Mouse (Mus musculus): Measurements from ENCODE around the gene Nos1ap.

Gene Nos1ap

GRCm38 (mm10) chr1:170501556-170501955 is 88.1 kb downstream of the Nos1ap start:
- no peak for DNase-seq (ENCODE audit: low spot score)

DNA sequence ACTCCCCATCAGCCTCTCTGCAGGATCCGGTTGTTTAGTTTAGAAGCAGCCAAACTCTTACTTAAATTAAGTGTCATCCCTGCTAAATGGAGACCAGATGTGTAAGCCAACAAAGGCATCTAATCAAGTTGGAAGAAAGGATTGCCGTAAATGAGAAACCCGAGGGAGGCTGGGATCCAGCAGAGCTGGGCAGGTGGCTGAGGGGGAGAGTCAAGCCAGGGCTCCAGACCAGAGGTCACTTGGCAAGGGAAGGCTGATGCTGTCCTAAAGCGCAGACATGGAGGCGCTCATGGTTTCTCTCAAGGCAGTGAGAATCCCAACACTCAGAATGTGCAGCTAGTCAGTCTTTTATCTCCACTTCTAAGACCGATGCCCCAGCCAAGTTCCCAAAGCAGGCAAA is 89.8 kb downstream of the Nos1ap start:
- DNase-seq (ENCODE audit: low spot score): no peak

- DNase-seq (ENCODE audit: low spot score): no peak
These were observed 90.2 kb downstream of the Nos1ap start for GRCm38 (mm10) chr1:170499466-170499865.

GRCm38 (mm10) chr1:170498645-170499044 is 91.0 kb downstream of the Nos1ap start:
- DNase-seq (ENCODE audit: low spot score): no peak

DNA sequence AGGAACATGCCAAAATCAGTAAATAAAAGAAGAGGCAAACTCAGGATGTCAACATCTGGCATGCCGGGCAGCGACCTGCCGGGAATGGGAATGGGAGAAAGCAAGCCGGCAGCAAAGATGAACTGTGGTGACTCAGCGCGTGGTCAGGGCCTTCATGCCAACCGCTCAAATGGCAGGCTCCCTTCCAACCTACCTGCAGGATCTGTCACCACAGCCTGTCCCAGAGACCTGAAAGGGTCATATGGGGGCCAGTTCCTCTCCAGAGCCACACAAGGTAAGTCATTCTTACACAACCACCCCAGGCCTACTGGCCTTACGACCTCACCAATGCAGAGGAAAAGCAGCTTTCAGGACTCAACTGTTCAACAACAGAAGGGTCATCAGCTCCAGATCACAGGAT is 93.4 kb downstream of the Nos1ap start:
- DNase-seq (ENCODE audit: low spot score): no peak

DNA sequence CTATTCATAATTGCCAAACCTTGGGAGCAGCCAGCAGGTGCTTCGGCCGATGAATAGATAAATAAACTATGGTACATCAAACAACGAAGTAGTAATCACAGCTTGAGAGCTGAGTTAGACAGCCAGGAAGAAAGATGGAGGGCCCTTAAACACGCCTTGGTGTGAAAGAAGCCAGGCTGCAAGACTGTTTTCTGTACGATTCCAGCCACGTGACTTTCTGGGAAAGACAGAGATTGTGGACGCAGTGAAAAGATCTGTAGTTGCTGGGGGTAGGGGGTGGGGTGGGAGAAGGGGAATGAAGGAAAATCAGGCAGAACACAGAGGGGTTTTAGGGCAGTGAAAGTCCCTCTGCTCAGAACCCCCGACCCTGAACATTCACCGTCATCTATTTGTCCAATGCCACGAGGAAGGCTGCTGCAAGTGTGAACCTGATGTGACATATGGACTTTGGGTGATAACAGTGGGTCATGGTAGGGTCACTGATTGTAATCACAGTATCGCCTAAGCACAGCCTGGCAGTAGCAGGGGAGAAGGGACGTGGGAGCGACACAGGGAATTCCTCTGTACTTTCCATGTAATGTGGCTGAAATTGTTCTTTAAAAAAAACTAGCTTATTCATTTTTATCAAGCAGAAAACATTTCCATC is 94.0 kb downstream of the Nos1ap start:
- DNase-seq (ENCODE audit: low spot score): no peak

- no peak for DNase-seq (ENCODE audit: low spot score)
These were observed 97.1 kb downstream of the Nos1ap start for GRCm38 (mm10) chr1:170492527-170492926.

- no peak for DNase-seq (ENCODE audit: low spot score)
These were observed 97.6 kb downstream of the Nos1ap start for GRCm38 (mm10) chr1:170492027-170492426.

GRCm38 (mm10) chr1:170489936-170490335 is 99.7 kb downstream of the Nos1ap start:
- DNase-seq (ENCODE audit: low spot score): no peak

DNA sequence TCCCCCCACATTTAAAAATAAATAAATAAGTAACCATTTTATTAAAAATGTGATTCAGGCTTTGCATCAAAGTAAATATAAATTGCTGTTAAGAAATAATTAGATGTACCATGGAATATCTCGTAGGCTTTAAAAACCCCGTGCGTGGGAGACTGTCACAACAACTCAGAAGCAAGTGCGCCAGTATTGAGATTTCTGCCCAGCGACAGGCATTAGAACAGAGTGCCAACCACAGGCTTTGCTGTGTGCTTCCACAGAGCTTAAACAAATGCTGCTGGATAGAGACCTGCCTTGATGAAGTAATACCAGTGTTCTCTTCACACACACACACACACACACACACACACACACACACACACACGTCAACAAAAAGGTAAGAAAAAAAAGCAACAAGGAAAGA is 100.2 kb downstream of the Nos1ap start:
- no peak for DNase-seq (ENCODE audit: low spot score)

DNA sequence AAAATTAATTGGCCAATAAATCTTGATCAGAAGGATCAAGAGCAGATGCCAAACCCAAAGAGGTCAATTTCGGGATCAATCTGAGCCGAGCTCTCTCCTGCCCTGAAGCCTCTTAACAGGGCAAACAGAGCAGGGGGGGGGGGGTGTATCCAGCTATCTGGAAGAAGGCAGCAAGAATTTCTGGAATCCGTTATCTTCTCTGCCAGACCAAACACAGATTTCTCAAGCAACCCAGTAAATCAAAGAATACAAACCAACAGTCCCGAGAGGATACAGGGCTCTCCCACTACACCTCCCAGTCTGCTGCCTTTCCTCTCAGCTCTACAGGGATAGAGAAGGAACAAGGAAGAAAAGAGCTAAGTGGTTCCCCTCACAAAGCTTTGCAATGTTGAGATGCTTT is 104.5 kb downstream of the Nos1ap start:
- DNase-seq (ENCODE audit: low spot score): no peak

DNA sequence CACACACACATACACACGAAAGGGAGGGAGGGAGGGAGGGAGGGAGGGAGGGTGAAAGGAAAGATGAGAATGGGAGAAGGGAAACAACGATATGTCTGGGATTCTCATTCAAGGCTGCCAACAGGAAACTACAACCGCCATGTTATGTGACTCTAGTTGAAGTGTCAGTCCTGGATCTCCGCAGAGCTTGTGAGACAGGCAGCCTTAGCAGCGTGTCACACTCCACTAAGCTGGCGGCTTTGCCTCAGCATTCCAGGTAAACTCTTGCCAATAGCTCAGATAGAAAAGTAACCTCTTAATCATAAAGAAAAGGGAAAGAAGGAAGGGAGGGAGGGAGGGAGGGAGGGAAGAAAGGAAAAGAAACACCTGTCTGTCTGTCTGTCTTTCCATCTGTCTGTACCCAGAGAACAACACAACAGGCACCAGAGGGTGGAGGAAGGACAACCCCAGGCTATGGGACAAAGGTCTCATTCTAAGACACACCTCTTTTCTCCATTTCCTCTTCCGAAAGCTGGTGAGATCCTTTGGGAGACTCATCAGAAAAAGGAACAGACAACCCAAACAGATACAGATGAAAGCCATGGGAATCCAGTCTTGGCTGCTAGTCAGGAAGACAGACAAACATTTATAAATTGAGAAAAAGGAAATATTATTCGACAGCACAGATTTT is 107.3 kb downstream of the Nos1ap start:
- DNase-seq (ENCODE audit: low spot score): no peak

DNA sequence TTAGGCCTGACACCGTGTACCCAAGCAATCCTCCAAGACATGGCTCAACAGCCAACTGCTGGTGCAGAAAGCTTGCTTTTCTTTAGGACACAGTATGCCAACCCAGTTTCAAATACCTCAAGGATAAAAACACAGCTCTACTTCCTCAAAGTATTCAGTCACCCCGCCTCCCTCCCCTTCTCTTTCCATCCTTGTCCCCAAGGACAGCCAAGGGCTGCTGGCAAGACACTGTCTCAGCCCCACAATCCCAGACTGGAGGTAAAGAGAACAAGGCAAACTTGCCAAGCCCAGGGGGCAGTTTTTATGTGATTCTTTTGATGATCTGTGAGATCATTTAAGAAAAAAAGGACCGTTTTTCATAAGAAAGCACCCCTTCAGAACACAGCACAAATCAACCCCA is 108.6 kb downstream of the Nos1ap start:
- peak; percentile 46 for DNase-seq (ENCODE audit: low spot score)

GRCm38 (mm10) chr1:170479458-170479798 is 110.2 kb downstream of the Nos1ap start:
- no peak for DNase-seq (ENCODE audit: low spot score)

DNA sequence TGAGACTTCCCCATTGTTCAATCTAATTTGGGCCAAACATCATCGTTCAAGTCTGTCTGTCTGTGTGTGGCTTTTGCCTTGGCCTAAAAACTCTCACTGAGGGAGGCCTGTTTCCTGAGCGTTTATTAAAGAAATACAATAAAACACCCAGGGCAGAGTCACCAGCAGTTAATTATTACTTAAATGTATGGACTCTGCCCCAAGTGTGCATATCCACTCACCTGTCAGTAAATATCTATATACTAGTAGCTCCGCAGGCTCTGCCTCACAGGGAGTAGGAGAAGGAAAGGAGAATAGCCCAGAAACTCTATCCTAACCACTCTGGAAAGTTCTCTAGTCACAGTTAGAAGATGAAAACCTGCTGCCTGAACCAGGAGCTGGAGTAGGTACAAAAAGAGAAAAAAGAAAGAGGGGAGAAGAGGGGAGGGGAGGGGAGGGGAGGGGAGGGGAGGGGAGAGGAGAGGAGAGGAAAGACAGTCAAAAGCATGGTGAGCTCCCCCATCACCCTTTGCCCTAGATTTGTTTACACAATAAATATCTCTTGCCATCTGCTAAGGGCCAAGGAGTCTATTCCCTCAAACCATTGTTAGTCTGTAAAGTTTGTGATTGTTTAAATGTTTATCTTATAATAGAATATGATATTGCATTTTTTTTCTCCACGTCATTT is 110.7 kb downstream of the Nos1ap start:
- DNase-seq (ENCODE audit: low spot score): no peak

GRCm38 (mm10) chr1:170477636-170478600 is 111.7 kb downstream of the Nos1ap start:
- DNase-seq (ENCODE audit: low spot score): no peak

GRCm38 (mm10) chr1:170473460-170473859 is 116.2 kb downstream of the Nos1ap start:
- DNase-seq (ENCODE audit: low spot score): no peak

DNA sequence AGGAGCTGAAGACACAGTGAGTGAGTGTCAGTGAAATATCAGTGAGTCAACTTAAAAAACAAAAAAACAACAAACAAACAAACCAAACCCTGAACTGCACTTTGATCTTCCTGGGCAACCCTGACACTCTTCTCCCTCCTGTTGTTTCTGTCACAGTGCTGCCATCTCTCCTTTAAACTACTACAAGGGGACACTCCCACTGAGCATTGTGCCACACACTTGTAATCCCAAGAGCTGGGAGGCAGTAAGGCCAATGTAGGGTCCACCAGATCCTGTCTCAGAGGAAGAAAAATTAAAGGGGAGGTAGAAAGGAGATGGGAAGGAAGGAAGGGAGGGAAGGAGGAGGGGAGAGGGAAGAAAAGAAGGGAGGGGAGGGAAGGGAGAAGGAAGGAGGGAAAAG is 116.8 kb downstream of the Nos1ap start:
- DNase-seq (ENCODE audit: low spot score): no peak

DNA sequence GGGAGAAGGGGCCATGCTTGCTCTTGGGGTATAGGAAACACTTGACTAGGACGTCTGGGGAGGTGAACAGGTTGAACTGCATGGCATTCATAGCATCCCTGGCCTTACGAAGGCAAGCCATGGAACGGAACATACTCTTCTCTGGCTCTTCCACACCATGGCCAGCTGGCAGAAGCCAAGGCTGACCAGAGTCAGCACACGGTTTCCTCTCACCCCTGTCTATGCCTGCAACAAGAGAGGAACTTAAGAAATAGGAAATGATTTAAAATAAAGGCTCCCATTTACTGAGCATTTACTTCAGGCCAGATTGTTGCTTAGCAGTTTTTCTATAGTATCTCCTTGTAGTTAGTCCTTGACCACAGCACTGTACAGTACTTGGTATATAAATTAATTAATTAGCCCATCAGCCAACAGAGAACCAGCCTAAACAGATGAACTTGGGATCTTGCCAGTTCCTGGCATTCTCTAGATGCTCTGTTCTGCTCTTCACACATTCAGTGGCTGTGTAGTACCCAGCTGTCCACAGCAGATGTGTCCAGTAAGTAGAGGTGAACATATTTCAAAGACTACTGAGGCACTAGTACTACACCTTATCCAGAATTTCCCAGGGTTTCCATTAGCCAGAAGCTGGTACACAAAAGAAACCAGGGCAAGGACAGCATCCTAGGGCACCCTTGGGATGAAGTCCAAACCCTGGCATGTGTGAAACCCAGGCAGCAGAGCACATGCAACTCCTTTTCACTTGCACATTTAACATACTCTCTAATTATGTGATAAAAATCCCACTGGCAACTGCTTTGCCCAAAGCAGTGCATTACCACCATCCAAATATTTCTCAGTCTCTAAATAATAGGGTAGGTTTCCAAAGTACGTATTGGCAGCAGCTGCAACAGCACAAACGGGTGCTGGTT is 123.3 kb downstream of the Nos1ap start:
- DNase-seq (ENCODE audit: low spot score): no peak

- no peak for DNase-seq (ENCODE audit: low spot score)
These were observed 127.5 kb downstream of the Nos1ap start for GRCm38 (mm10) chr1:170462140-170462539.

DNA sequence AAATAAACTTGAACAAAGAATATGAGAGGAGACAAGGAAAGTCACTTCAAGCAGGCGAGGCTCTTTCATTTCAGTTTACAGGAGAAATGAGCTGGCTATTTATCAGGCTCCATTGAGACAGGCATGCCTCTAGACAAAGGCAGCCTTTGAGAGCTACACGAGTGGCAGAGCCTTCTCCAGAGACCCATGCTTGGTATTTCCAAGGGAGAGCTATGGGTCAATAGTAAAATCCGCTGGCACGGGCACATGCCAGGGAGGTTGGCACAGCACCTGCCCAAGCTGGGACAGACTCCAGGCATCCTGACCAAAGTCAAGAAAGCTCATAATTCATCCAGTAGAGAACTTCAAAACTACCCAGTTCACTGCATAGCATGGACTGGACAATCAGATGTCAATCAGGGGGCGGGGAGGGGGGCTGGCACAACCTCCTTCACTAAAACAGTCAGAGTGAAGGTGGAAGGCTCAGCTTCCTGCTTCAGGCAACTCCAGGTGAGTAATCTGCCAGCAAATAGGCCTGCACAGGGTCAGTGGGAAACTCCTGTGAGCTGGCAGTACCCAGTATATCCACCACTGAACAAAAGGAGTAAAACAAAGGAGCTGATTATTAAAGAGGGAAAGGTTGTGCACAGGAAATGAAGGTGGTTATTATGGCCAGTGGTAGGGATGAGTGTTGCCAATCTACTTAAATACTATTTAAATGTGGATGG is 129.6 kb downstream of the Nos1ap start:
- DNase-seq (ENCODE audit: low spot score): peak; percentile 34

All from ovary, postnatal 36 days (tissue).